Mouse (Mus musculus): ENCODE measurements around the gene Meioc. TPM values are rescaled to one million over a fixed set of nuclear protein-coding genes. Genes with fewer than 3 reads are reported as not detected.
A peak's percentile ranks its signal among the peaks of the same experiment; 100 is the strongest.

Gene Meioc
- polyA plus RNA-seq, 1 experiment from 2014 or later: 1.3 TPM

DNA sequence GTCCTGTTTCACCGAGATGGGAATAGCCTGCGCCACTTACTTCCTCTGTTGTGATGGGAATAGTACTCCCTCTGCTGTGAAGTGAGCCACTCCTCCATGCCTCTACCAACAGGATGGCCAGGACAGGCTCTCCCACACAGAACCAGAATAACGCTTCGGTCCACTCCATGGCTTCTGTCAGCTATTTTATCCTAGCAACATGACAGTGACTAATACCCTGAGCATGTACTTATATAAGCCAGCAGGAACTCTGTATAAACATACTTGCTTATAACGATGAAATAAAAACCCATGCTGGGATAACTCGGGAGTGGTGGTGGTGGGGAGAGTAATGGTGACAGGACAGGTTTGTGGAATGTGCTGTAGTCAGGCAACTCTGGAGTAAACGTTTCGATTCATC lies 7.6 kb upstream of the Meioc start:
- Histone ChIP-seq H3K9ac (ENCODE audit: low read length) (no peak overlapping the region), H3K4me3 (ENCODE audit: low read depth, low read length) (no peak overlapping the region), H3K4me2 (ENCODE audit: low read length) (no peak overlapping the region), H3K27ac (ENCODE audit: low read depth) (no peak overlapping the region), H3K27me3 (replicated peaks; ENCODE audit: control insufficient read depth, insufficient read depth, low read length) (no peaks in the 10 kb centered on the region), H3K9me3 (ENCODE audit: control insufficient read depth, low read length) (no peaks in the 10 kb centered on the region), H3K4me1 (replicated peaks; ENCODE audit: control insufficient read depth, insufficient read depth, low read length) (peaks cover 5% of the 10 kb centered on the region; the same call in 1 of the 2 replicates), H3K36me3 (ENCODE audit: control insufficient read depth, insufficient read depth, low read length) (no peaks in the 10 kb centered on the region)
- 31% methylated on average over 8 of the region's 8 CpGs for WGBS
- no peak for ATAC-seq (replicated peaks; ENCODE audit: low FRiP score, low TSS enrichment, low read depth)
- peak; percentile 48 for DNase-seq (ENCODE audit: low spot score)

DNA sequence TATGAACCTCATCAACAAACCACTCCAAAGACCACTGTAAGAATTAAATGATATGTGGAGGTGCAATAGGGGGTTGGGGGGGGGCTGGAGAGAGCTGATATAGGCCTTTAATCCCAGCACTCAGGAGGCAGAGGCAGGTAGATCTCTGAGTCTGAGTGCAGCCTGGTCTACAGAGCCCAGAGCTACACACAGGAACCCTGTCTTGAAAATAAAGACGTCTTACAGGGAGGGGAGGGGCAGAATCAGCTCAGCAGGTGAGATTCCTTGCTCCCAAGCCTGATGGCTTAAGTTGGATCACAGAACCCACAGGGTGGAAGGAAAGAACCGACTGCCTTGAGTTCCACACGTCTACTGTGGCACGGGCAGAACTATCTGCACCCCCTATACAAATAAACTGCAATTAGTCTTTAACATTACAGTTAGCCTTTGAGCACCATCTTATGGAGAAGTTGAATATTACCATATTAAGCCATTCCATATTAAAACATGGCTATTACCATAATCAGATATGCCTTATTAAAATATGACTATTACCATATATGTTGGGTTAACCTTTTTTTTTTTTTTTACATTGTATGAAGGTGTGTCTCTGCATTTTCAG lies 7.1 kb upstream of the Meioc start:
- no peak overlapping the region for H3K27ac ChIP-seq (ENCODE audit: low read depth)
- H3K27me3 ChIP-seq (replicated peaks; ENCODE audit: control insufficient read depth, insufficient read depth, low read length): no peaks in the 10 kb centered on the region
- H3K4me3 ChIP-seq (ENCODE audit: low read depth, low read length): no peak overlapping the region
- 9% methylated on average over 4 of the region's 4 CpGs for WGBS
- H3K4me2 ChIP-seq (ENCODE audit: low read length): no peak overlapping the region
- no peaks in the 10 kb centered on the region for H3K9me3 ChIP-seq (ENCODE audit: control insufficient read depth, low read length)
- no peak; the same call in 1 of the 2 replicates for ATAC-seq (replicated peaks; ENCODE audit: low FRiP score, low TSS enrichment, low read depth)
- DNase-seq (ENCODE audit: low spot score): peak; percentile 56
- peaks cover 5% of the 10 kb centered on the region; the same call in 1 of the 2 replicates for H3K4me1 ChIP-seq (replicated peaks; ENCODE audit: control insufficient read depth, insufficient read depth, low read length)
- H3K36me3 ChIP-seq (ENCODE audit: control insufficient read depth, insufficient read depth, low read length): no peaks in the 10 kb centered on the region
- no peak overlapping the region for H3K9ac ChIP-seq (ENCODE audit: low read length)

GRCm38 (mm10) chr11:102656931-102657330 lies 6.6 kb upstream of the Meioc start:
- Histone ChIP-seq H3K4me1 (replicated peaks; ENCODE audit: control insufficient read depth, insufficient read depth, low read length) (peaks cover 5% of the 10 kb centered on the region; the same call in 1 of the 2 replicates), H3K27me3 (replicated peaks; ENCODE audit: control insufficient read depth, insufficient read depth, low read length) (no peaks in the 10 kb centered on the region), H3K36me3 (ENCODE audit: control insufficient read depth, insufficient read depth, low read length) (no peaks in the 10 kb centered on the region), H3K9me3 (ENCODE audit: control insufficient read depth, low read length) (no peaks in the 10 kb centered on the region), H3K4me2 (ENCODE audit: low read length) (no peak overlapping the region), H3K27ac (ENCODE audit: low read depth) (no peak overlapping the region), H3K9ac (ENCODE audit: low read length) (no peak overlapping the region), H3K4me3 (ENCODE audit: low read depth, low read length) (no peak overlapping the region)
- DNase-seq (ENCODE audit: low spot score) (peak; percentile 48), ATAC-seq (replicated peaks; ENCODE audit: low FRiP score, low TSS enrichment, low read depth) (no peak)
- WGBS: 62% methylated on average over 6 of the region's 6 CpGs

DNA sequence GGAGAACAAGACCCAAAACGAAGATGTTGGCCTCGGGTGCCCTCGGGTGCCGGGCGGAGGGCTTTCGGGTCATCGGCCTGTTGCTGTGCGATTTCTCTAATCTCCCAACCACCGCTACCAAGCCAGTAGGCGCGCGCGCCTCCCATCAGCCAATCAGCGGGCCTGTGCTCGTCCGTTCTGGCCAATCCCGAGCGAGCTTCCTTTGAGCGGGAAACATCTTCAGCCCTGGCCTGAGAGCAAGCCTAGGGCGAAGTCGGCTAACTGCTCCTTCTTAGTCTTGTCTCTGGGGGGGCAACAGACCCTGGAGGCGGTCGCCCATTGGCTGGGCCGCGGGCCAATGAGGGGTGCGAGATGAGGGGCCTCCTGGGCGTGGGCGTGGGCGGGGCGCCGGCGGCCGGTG lies 1.6 kb downstream of the Meioc start:
- peaks cover 28% of the 10 kb centered on the region for H3K27me3 ChIP-seq (replicated peaks; ENCODE audit: control insufficient read depth, insufficient read depth, low read length)
- DNase-seq (ENCODE audit: low spot score) (peak; percentile 49), ATAC-seq (replicated peaks; ENCODE audit: low FRiP score, low TSS enrichment, low read depth) (0 out of 2 replicates have a peak, but pooled peaks have one; percentile 23)
- no peaks in the 10 kb centered on the region for H3K36me3 ChIP-seq (ENCODE audit: control insufficient read depth, insufficient read depth, low read length)
- peaks cover 13% of the 10 kb centered on the region for H3K9me3 ChIP-seq (ENCODE audit: control insufficient read depth, low read length)
- H3K4me1 ChIP-seq (replicated peaks; ENCODE audit: control insufficient read depth, insufficient read depth, low read length): no peaks in the 10 kb centered on the region
- H3K4me3 ChIP-seq (ENCODE audit: low read depth, low read length): no peak overlapping the region
- no peak overlapping the region for H3K9ac ChIP-seq (ENCODE audit: low read length)
- WGBS: 48% methylated on average over 33 of the region's 33 CpGs
- H3K27ac ChIP-seq (ENCODE audit: low read depth): no peak overlapping the region
- H3K4me2 ChIP-seq (ENCODE audit: low read length): no peak overlapping the region

- no peak for ATAC-seq (replicated peaks; ENCODE audit: low FRiP score, low TSS enrichment, low read depth)
- 40% methylated on average over 83 of the region's 84 CpGs for WGBS
- H3K27me3 ChIP-seq (replicated peaks; ENCODE audit: control insufficient read depth, insufficient read depth, low read length): peaks cover 28% of the 10 kb centered on the region
- H3K4me1 ChIP-seq (replicated peaks; ENCODE audit: control insufficient read depth, insufficient read depth, low read length): no peaks in the 10 kb centered on the region
- H3K9me3 ChIP-seq (ENCODE audit: control insufficient read depth, low read length): peaks cover 13% of the 10 kb centered on the region
- no peaks in the 10 kb centered on the region for H3K36me3 ChIP-seq (ENCODE audit: control insufficient read depth, insufficient read depth, low read length)
- H3K9ac ChIP-seq (ENCODE audit: low read length): no peak overlapping the region
- peak overlapping the region; percentile 17 for H3K4me3 ChIP-seq (ENCODE audit: low read depth, low read length)
- H3K27ac ChIP-seq (ENCODE audit: low read depth): no peak overlapping the region
- peak; percentile 51 for DNase-seq (ENCODE audit: low spot score)
- H3K4me2 ChIP-seq (ENCODE audit: low read length): peak overlapping the region; percentile 14; the same call in 1 of the 2 replicates
These were observed 2.3 kb downstream of the Meioc start for GRCm38 (mm10) chr11:102665637-102666435.

- H3K9ac ChIP-seq (ENCODE audit: low read length): no peak overlapping the region
- H3K27ac ChIP-seq (ENCODE audit: low read depth): no peak overlapping the region
- H3K27me3 ChIP-seq (replicated peaks; ENCODE audit: control insufficient read depth, insufficient read depth, low read length): no peaks in the 10 kb centered on the region
- DNase-seq (ENCODE audit: low spot score): peak; percentile 89
- no peak for ATAC-seq (replicated peaks; ENCODE audit: low FRiP score, low TSS enrichment, low read depth)
- no peaks in the 10 kb centered on the region for H3K4me1 ChIP-seq (replicated peaks; ENCODE audit: control insufficient read depth, insufficient read depth, low read length)
- WGBS: 69% methylated on average over 6 of the region's 6 CpGs
- no peak overlapping the region for H3K4me3 ChIP-seq (ENCODE audit: low read depth, low read length)
- H3K4me2 ChIP-seq (ENCODE audit: low read length): no peak overlapping the region
- H3K9me3 ChIP-seq (ENCODE audit: control insufficient read depth, low read length): no peaks in the 10 kb centered on the region
- peaks cover 37% of the 10 kb centered on the region for H3K36me3 ChIP-seq (ENCODE audit: control insufficient read depth, insufficient read depth, low read length)
These were observed 26.6 kb downstream of the Meioc start for GRCm38 (mm10) chr11:102690162-102690561.

DNA sequence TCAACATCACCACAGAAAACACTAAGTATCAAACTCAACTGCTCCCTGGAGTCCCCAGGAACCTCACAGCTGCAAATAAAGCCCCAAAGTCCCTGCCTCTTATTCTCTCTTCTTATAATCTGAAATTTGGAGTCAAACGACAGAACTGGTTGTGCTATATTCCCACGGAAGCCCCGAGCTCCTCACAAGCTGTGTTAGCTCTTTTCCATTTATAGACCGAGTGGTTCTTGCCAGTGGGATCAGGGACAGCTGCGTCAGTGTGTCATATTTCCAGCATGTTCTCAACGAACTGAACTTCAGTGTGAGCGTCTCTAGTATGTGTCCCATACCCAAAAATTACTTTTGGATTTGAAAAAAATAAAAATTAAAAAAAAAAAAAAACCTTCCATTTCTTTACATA lies 31.8 kb downstream of the Meioc start:
- WGBS: 90% methylated on average over 7 of the region's 7 CpGs
- peaks cover 11% of the 10 kb centered on the region for H3K36me3 ChIP-seq (ENCODE audit: control insufficient read depth, insufficient read depth, low read length)

DNA sequence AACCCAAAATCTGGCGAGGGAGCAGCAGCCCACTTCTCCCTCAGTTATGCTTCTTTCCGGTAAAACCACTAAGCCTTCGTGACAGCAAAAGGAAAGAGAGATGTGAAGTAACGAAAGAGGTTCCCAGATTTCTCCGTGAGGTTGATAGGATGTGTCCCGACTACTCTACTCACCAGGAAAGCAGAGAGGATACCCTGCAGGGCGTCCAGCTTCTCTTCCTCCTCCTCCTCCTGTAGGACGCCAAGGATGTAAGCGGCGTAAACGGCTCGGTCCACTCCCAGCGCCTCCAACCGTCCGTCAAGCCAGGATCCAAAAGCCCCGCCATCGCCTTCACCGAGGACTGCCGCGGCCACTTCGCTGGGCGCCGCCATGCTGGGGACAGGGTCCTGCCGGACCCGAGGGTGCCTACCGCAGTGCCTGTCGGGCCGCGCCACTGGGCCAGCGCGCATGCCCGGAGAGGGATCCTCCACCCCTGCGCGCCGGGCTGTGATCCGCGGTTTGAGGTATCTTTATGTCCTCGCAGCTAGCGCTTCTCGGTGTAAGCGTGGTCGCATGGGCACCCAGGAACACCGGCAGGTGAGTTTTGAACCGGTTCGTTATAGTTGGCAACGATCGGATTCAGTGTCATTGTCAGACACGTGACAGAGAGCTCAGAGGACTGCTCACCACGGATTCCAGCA lies 34.0 kb downstream of the Meioc start, which contains the start of gene Ccdc43:
Gene Ccdc43 (minus strand): TSS at position 445 of the 680 bp plus-strand sequence.
- peak; percentile 96 for DNase-seq (ENCODE audit: low spot score)
- Histone ChIP-seq H3K4me1 (replicated peaks; ENCODE audit: control insufficient read depth, insufficient read depth, low read length) (peaks cover 14% of the 10 kb centered on the region), H3K27me3 (replicated peaks; ENCODE audit: control insufficient read depth, insufficient read depth, low read length) (no peaks in the 10 kb centered on the region), H3K4me2 (ENCODE audit: low read length) (peak within 1 kb of the TSS; percentile 96), H3K9ac (ENCODE audit: low read length) (peak within 1 kb of the TSS; percentile 82), H3K9me3 (ENCODE audit: control insufficient read depth, low read length) (no peaks in the 10 kb centered on the region), H3K36me3 (ENCODE audit: control insufficient read depth, insufficient read depth, low read length) (peaks cover 4% of the 10 kb centered on the region; the same call in 1 of the 2 replicates), H3K27ac (ENCODE audit: low read depth) (peak within 1 kb of the TSS; percentile 40; the same call in 1 of the 2 replicates), H3K4me3 (ENCODE audit: low read depth, low read length) (peak within 1 kb of the TSS; percentile 90)
- WGBS: under 1% methylated on average over 49 of the region's 49 CpGs
- ATAC-seq (replicated peaks; ENCODE audit: low FRiP score, low TSS enrichment, low read depth): peak; percentile 94

More for the DNA sequence above, 31.8 kb downstream of the Meioc start:
- no peak for DNase-seq (ENCODE audit: low spot score)
- H3K9me3 ChIP-seq (ENCODE audit: control insufficient read depth, low read length): no peaks in the 10 kb centered on the region
- peaks cover 14% of the 10 kb centered on the region for H3K4me1 ChIP-seq (replicated peaks; ENCODE audit: control insufficient read depth, insufficient read depth, low read length)
- ATAC-seq (replicated peaks; ENCODE audit: low FRiP score, low TSS enrichment, low read depth): no peak
- no peak overlapping the region for H3K4me3 ChIP-seq (ENCODE audit: low read depth, low read length)
- no peak overlapping the region for H3K9ac ChIP-seq (ENCODE audit: low read length)
- no peak overlapping the region for H3K27ac ChIP-seq (ENCODE audit: low read depth)
- no peaks in the 10 kb centered on the region for H3K27me3 ChIP-seq (replicated peaks; ENCODE audit: control insufficient read depth, insufficient read depth, low read length)
- no peak overlapping the region for H3K4me2 ChIP-seq (ENCODE audit: low read length)

Measured in intestine, embryonic 14.5 days (tissue).